Mouse (Mus musculus): ENCODE results near the gene Neil1.

Neil1 gene

DNA sequence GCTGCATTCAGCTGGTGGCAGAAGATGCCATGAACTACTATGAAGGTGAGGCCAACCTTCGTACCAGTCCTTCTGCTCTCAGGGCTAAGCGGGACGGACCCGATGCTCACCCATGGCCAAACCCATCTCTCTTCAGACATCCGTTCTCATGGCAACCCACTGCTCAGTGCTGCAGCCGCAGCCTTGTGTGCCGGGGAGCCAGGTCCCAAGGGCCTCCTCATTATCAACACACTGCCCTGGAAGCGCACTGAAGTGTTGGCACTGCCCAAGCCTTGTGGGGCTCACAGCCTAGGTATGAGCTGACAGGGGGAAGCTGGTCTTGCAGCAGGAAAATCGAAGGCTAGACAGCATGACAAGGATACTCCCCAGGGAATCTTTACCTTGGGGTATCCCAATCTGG lies 9.0 kb downstream of the Neil1 start:
- DNase-seq (ENCODE audit: extremely low spot score) = no peak

DNA sequence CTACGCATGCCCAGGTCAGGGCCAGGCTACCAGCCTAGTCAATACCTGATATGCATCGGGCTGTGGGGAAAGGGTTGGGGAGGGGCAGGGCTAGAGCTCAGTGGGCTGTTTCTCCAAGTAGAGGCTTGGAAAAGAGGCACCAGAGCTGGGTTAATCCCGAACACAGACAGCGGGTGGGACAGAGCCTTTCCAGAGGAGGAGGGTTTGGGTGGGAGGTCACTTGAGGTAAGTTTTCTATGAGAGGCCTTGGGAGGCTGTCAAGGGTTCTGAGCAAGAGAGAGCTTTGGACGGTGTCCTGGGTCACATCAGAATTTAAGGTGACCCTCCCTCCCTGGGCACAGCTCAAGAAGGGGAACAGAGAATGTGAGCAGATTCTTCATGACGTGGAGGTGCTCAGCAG lies 9.6 kb downstream of the Neil1 start:
- no peak for DNase-seq (ENCODE audit: extremely low spot score)

DNA sequence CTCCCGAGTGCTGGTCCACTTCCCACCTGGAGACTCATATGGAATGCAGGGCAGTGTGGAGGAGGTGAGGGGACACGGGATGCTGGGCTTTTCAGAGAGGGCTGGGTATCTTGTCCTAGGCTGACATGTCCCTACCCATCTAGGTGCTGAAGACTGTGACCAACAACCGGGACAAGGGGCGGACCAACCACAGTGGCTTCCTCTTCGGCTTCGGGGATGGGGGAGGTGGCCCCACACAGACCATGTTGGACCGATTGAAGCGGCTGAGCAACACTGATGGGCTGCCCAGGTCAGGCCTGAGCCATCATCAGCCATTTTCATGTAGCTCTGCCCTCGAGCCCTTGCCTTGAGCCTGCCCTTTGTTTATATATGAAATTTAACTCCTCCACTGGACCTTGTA lies 10.3 kb downstream of the Neil1 start:
- no peak for DNase-seq (ENCODE audit: extremely low spot score)

DNA sequence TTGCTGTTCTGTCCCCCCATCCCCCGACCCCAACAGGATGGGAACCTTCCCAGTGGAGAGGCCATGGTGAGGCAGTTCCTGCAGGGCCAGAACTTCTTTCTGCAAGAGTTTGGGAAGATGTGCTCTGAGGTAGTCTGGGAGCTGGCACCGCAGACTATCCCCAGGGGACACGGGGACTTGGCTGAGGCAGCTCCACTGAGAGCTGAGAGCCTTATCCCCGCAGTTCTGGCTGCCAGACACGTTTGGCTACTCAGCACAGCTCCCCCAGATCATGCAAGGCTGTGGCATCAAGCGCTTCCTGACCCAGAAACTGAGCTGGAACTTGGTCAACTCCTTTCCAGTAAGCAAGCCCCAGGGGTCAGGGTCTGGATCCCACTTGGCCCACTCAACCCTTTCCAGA lies 10.9 kb downstream of the Neil1 start:
- no peak for DNase-seq (ENCODE audit: extremely low spot score)

DNA sequence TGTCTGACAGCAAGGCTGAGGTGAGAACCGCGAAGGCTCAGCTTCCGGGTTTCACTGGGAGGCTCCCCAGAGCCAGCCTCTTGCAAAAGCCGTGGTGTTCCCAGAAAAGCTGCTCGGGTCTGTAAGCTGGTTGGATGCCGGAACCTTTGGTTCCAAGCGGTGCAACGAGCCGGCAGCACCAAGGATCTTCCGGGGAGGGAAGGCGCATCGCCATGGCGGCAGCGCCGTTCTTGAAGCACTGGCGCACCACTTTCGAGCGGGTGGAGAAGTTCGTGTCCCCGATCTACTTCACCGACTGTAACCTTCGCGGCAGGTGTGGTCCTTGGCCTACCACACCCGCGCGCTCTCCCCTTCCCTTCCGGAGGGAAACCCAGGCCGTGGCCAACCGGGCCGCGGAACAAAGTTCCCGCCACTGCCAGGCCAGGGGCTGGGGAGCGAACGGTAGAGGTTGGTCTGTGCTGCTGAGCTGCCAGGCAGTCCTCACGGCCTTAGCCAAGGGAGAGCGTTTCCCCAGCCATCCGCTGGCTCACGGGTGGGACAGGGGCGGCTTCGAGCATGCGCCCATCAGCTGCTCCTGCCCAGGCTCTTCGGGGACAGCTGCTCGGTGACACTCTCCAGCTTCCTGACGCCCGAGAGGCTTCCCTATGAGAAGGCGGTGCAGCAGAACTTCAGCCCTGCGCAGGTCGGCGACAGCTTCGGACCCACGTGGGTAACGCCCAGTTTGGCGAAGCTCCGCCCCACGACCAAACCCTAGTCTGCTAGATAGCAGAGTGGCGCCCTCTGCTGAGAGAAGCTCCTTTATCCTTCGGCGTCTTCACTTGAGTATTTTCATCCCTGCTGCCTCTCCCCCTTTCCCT lies 17.3 kb downstream of the Neil1 start, which contains the start of gene Man2c1:
Gene Man2c1 (plus strand): TSS at position 114 of the 857 bp plus-strand sequence.
- DNase-seq (ENCODE audit: extremely low spot score) = peak; percentile 90

DNA sequence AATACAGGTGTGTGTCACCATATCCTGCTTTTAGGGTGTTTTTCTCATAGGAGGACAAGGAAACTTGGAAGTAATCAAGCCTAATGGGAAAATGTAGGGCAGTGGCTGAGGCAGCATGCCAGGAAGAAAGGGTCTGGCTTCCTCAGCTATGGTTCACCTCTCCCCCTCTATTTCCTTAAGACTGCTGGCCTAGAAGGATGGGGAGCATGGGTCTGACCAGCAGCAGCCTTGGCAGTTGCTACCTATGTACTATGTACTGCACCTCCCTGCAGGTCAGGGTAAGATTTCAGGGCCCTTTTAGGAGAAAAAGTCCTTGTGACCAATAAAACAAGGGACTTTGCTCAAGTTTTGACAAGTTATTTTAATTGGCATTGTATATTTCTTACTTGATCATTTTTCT lies 18.5 kb downstream of the Neil1 start:
- DNase-seq (ENCODE audit: extremely low spot score) = no peak

DNA sequence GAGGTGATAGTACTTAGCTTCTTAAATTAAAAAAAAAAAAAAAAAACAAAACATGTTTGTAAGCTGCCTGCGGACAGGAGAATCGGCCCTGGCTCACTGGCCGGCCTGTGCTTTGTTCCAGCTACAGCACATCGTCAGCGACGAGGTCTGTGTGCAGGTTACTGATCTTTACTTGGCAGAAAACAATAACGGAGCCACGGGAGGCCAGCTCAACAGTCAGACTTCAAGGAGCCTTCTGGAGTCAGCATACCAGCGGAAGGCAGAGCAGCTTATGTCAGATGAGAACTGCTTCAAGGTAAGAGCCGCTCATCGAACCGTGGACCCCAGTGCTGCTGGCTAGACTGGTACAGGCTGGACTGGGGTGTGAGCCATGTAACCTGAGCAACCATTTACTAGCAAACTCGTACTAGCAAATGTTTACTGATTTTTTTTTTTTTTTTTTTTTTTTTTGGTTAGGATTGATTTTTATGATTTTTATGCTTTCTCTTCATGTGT lies 30.8 kb downstream of the Neil1 start:
- DNase-seq (ENCODE audit: extremely low spot score) = no peak

All from embryo, embryonic 9.5 days (tissue).